Mouse (Mus musculus): ENCODE data around the gene Padi4.
A peak's percentile ranks its signal among the peaks of the same experiment; 100 is the strongest.

The Padi4 gene

DNA sequence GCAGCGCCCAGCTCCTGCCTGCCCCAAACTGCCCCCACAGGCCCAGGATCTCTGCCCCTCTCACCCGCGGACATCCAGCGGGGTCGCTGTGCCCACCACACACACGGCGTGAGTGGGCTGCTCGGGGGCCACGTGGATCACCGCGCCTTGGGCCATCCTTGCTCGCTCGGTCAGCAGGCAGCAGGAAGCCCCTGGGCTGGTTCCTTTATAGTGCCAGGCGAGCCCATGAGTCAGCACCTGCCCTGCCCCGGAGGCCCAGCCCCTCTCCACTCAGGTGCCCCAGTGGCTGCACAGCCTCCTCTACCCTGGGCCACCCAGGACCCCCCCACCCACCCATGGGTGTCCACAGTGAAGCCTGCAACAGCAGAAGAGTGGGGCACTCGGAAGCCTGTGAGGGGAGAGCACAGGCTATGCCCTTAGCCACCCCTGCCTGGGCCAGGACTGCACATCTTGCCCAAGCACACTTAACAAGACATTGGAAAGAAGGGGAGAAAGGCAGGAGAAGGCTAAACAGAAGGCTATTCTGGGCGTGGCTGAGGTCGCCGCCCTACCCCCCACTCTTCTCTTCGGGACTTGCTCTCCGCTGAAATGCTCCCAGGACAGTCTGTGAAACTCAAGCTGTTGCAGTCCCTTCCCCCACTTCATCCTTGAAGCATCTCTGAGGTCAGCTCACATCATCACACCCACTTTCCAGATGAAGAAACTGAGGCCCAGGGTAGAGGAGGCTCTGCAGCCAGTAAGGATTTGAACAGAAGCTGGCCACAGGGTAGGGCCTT is at the start of gene Padi4:
Padi4 (minus strand) TSS at position 212 of the 776 bp plus-strand sequence.
- no peak for DNase-seq (ENCODE audit: low read depth, low spot score)

DNA sequence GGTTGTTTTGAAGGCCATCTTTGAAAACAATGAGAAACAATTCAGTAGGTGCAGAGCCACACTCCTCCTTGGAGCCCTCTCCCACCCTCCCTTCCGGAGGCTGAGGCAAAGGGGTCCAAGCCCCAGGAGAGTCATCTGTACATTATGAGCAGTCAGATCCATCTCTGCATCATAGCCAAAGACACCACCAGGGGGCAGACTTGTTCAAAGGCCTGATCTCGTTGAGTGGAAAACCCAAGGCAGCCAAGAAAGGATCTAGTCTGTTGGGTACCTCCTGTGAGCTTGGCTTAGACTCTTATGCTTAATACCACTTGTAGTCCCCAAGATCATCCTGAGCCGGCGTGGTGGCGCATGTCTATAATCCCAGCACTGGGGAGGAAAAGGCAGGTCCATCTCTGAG is 48.0 kb upstream of the Padi4 start:
- DNase-seq (ENCODE audit: low read depth, low spot score) = peak; percentile 64

DNA sequence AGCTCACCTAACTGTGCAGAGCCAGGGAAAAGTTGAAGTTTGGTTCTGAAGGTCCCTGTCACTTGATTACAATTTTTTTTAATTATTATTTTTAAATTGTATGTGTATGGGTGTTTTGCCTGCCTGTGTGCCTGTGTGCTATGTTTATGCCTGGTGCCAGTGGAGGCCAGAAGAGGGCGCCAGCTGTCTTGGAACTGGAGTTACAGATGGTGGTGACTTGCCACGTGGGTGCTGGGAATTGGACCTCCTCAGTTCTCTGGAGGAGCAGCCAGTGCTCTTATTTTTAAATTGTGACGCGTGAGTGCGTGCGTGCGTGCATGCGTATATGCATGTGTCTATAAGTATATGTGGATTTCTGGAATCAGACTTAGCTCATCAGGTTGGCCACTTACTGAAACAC is 43.4 kb upstream of the Padi4 start:
- DNase-seq (ENCODE audit: low read depth, low spot score) = no peak

GRCm38 (mm10) chr4:140815996-140816917 is 42.2 kb upstream of the Padi4 start:
- no peak for DNase-seq (ENCODE audit: low read depth, low spot score)

DNA sequence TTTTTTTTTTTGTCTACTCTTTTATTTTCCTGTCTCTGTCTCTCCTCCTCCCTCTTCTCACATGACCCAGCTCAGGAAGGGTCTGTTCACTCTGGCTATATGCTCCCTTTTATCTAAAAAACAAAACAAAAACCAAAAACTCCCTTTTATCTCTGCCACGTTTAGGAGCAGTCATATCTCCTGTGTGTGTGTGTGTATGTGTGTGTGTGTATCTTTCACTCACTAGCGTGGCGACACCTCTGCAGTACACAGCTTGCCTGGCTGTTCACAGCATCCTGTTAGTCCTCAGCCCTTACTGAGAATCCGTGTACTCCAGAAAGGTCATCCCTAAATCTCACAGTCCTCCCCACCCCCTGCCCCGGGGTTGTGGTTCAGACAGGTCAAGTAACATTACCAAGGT is 41.5 kb upstream of the Padi4 start:
- DNase-seq (ENCODE audit: low read depth, low spot score) = no peak

GRCm38 (mm10) chr4:140814241-140815225 is 40.5 kb upstream of the Padi4 start:
- peak; percentile 60 for DNase-seq (ENCODE audit: low read depth, low spot score)

DNA sequence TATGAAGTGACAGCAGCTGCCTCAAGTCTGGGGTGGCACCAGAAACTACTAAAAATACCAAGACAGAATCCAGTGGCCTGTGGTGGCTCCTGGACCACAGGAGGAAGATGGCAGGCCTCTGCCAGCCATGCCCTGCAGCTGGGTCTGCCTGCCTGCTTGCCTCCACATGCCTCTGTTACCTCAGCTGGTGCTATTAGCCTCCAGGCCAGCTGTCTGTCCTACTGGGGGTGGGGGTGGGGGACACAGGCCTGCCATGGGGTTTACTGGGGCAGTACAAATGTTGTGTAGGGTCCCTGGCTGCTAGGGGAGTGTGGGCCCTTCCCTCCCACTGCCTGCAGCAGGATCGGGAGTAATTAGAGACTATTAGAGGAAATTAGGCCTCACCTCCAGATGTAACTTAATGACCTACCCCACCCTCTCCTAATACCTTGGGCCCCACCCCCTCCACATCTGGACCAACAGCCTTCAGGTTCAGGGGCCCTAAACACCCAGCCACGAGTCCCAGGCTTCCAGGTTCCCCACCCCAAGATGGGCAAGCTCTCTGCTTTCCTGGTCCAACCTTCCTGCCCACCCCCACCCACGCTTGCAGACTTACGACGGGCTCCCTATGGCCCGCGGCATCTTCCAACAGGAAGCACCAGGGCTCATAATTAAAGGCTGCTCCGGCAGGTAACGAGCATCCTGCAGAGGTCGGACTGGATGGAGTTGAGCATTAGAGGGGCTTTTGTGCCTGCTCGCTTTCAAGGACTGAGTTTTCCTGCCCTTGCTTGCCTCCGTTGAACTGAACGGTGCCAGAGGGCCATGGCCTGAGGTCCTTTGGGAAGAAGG is 39.5 kb upstream of the Padi4 start:
- no peak for DNase-seq (ENCODE audit: low read depth, low spot score)

DNA sequence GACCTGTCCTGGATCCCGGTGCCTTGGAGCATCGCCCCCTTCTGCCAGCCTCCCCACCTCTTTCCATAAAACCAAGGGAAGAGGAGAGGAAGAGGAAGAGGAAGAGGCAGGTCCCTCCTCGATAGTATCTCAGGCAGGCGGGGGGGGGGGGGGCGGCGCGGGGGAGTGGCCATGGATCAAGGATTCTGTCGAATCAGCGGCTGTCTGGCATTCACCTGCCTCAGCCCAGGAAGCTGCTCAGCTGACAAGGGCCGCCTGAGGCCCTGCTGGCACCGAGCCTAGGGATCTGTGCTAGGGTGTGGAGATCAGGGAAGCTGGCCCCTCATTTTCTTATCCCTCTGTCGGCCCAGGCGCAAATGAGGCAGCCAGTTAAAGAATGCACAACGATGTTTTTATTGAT is 38.6 kb upstream of the Padi4 start:
- no peak for DNase-seq (ENCODE audit: low read depth, low spot score)

DNA sequence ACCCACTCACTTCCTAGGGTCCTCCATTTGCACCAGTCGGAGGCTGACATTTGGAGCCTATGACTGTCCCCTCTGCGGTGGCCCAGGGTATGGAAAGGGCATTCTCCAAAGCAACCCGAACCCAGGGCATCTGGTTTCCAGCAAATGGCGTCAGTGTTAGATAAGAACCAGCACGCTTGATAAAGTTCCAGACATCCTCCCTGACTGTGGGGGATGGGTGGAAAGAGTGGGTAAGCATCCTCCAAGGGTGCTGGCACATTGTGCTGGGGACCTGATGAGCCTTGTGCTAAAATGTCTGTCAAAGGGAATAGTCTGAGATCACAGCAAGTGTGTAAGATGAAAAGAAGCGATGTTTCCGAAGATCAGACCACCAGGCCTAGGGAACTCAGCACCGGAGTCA is 38.2 kb upstream of the Padi4 start:
- DNase-seq (ENCODE audit: low read depth, low spot score) = no peak

DNA sequence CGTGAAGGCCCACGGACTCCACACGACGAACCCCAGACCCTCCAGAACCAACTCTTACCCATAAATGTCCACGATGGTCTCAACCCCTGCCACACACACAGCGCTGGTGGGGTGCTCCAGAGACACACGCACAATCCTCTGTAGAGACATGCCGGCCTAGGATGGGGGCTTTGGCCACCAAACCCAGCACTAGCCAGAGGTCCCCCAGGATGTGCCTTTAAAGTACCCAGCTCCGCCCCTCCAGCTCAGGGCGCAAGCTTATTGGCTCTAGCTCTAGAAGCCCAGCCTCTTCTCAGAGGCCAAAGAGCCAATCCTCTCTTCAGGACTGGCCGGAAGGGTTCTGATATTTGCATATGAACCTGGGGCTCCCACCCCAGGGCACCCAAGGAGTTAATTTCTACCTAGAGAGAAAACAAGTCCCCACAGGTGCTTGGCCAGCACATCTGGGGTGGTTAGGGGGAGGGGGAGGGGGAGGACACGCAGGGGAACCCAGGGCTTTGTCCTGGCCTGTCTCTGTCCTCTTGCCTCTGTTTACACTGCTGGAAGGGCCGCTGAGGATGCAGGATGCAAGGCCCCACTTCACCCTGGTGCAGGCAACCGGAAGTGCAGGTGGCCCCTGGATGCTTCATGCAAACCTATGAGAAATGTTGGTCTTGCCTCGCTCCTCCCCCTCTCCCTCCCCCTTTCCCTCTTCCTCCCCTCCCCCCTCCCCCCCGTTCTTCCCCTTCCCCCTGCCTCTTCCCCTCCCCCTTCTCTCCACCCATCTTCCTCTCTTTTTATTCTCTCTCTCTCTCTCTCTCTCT is 36.6 kb upstream of the Padi4 start, which contains the start of gene Padi3:
Padi3 (minus strand) TSS at position 191 of the 803 bp plus-strand sequence.
- DNase-seq (ENCODE audit: low read depth, low spot score) = peak; percentile 79

DNA sequence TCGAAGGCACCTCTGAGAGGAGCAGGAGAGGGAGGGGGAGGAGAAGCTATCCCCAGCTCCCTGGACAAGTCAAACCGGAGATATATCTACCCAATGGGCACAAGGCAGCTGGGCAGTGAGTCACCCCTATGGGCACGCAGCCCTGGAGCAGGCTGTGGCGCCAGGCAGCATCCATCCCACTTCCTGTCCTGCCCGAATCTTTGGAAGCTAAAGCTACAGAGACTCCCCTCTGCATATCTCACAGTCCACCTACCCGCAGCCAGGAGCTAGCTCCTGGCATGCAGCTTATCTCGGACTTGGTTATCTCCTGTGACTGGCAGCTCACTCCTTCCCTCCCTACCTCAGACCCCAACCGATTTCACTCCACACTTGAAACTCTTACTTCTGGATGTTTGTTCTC is 35.1 kb upstream of the Padi4 start:
- DNase-seq (ENCODE audit: low read depth, low spot score) = no peak

GRCm38 (mm10) chr4:140804601-140805000 is 30.6 kb upstream of the Padi4 start:
- no peak for DNase-seq (ENCODE audit: low read depth, low spot score)

- no peak for DNase-seq (ENCODE audit: low read depth, low spot score)
Observed at GRCm38 (mm10) chr4:140801364-140801763, 27.3 kb upstream of the Padi4 start.

GRCm38 (mm10) chr4:140796786-140797185 is 22.8 kb upstream of the Padi4 start:
- DNase-seq (ENCODE audit: low read depth, low spot score) = no peak

DNA sequence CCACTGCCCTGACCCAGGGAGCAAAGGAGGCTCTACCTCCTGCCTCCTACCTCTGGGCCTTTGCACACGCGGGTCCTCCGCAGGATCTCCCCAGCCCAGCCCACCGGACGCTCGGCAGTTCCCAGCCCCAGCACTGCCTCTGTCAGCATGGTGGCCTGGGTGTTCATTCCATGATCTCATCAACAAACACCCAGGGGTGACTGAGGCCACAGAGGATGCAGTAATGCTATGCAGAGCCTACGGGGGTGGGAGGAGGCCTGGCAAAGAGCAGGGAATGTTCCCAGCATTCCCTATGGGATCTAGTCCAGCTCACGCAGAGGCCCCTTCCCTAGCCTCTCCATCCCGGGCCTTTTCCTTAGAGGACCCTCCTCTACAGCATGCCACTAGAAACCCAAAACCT is 20.6 kb upstream of the Padi4 start:
- DNase-seq (ENCODE audit: low read depth, low spot score) = no peak

DNA sequence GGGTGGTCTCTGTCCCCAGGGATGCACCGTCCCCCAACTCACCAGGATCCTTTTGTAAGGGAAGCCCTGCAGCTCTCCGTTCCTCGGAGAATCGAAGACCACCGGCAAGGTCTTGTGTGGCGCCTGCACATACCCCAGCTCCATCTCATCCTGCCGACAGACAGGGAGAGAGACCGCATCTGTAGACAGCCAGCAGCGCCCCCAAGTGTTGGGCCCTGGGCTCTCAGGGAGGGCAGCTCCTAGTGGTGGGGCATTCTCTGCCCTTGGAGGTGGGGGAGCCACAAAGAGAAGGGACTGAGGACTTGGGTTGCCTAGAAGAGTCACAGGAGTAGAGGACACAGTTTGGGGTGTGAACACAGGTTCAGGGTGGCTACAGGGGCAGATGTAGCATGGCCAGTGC is 19.8 kb upstream of the Padi4 start:
- DNase-seq (ENCODE audit: low read depth, low spot score) = no peak

GRCm38 (mm10) chr4:140792584-140792983 is 18.5 kb upstream of the Padi4 start:
- DNase-seq (ENCODE audit: low read depth, low spot score) = no peak

- no peak for DNase-seq (ENCODE audit: low read depth, low spot score)
Observed at GRCm38 (mm10) chr4:140791071-140791470, 17.0 kb upstream of the Padi4 start.

DNA sequence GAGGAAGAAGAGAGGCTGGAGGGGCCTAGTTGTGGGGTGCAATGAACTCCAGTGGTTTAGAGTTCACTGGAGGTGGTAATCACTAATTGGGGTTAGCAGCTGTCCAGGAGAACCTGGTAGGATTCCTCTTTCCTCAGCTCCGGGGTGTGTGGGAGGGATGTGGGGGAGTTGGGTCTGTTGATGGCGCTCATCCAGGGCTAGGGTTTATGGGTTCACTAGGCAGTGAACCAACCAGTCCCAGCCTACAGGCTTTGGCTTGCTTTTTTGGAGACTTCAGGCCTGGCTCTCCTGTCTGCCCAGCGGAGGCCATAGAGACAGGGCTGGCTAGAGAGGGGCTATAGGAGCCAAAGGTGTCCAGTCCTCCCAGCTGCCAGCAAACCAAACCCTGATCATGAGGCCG is 15.9 kb upstream of the Padi4 start:
- no peak for DNase-seq (ENCODE audit: low read depth, low spot score)

DNA sequence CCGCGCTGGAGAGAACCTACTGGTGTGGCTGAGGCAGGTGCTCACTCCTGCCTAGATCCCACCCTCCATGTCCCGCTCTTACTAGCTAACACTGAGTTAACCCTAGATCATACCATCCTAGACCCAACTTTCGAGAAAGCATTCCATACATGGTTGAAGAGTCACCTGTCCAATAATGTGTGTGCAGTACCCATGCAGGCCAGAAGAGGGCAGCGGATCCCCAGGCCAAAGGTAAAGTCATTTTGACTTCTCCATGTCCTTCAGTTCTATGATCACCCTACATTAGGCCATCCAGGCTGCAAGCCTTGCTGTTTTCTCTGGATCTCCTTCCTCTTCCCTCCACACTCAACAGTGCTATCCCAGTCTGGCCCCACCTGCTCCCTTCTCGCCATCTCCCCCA is 14.9 kb upstream of the Padi4 start:
- peak; percentile 64 for DNase-seq (ENCODE audit: low read depth, low spot score)
